Mouse (Mus musculus) intestine, postnatal 0 days (tissue): Measurements from ENCODE around the gene Olfr1234. TPM values are rescaled to one million over a fixed set of nuclear protein-coding genes. Genes with fewer than 3 reads are reported as not detected.

ENCODE experiments used
- ATAC-seq: fragments of 200-750 bp; cut with Nextera tagmentation; 2 replicates; pipeline ENCODE4 v1.8.0; 2017; ENCODE audit warnings: mild to moderate bottlenecking, moderate TSS enrichment, moderate library complexity
- H3K27ac ChIP-seq: fragments of 300-500 bp; sonication (generic); 2 replicates; pipeline ENCODE4 v1.5.1; 2014; ENCODE audit warnings: mild to moderate bottlenecking, low read depth, low read length, moderate library complexity
- H3K27me3 ChIP-seq: fragments of 300-500 bp; sonication (generic); replicated peaks from 2 replicates; pipeline ENCODE4 v1.6.1; 2014; ENCODE audit warnings: low read length, mixed read lengths; ENCODE audit not compliant: control insufficient read depth, insufficient read depth
- H3K36me3 ChIP-seq: fragments of 300-500 bp; sonication (generic); 2 replicates; pipeline ENCODE4 v1.6.1; 2014; ENCODE audit warnings: mild to moderate bottlenecking, moderate library complexity; ENCODE audit not compliant: control insufficient read depth, insufficient read depth
- H3K4me1 ChIP-seq: fragments of 300-500 bp; sonication (generic); replicated peaks from 2 replicates; pipeline ENCODE4 v1.6.1; 2014; ENCODE audit warnings: antibody characterized with exemption, low read length, mixed read lengths; ENCODE audit not compliant: control insufficient read depth, insufficient read depth
- H3K4me2 ChIP-seq: fragments of 300-500 bp; sonication (generic); replicated peaks from 2 replicates; pipeline ENCODE4 v1.6.1; 2014; ENCODE audit warnings: low read depth, mild to moderate bottlenecking, moderate library complexity
- H3K4me3 ChIP-seq: fragments of 300-500 bp; sonication (generic); 2 replicates; pipeline ENCODE4 v1.5.1; 2014; ENCODE audit warnings: low read depth, low read length
- H3K9ac ChIP-seq: fragments of 300-500 bp; sonication (generic); 2 replicates; pipeline ENCODE4 v1.6.1; 2014; ENCODE audit warnings: mild to moderate bottlenecking, low read depth, low read length
- H3K9me3 ChIP-seq: fragments of 300-500 bp; sonication (generic); 2 replicates; pipeline ENCODE4 v1.6.1; 2016; ENCODE audit warnings: mixed run types; ENCODE audit not compliant: control insufficient read depth
- CTCF ChIP-seq: sonication (generic); IDR thresholded peaks from 2 replicates; pipeline ENCODE4 v1.5.1; 2016; ENCODE audit warnings: low read depth, mild to moderate bottlenecking, control low read depth, antibody characterized with exemption, moderate library complexity
- WGBS: fragments of 180-500 bp; shearing (Covaris S2); extraction: QIAGEN DNeasy Blood & Tissue Kit; methylation state at CpG from one replicate; pipeline ENCODE4 v1.1.7; 2014; 5-methylcytosine and 5-hydroxymethylcytosine counted together
- polyA plus RNA-seq: library from polyadenylated mRNA; unstranded; fragments of >200 nt; fragmentation: Nextera tagmentation; extraction: Ambion mirVana; gene quantifications from 2 replicates; pipeline ENCODE4 v1.2.1, GENCODE M21; 2015

The Olfr1234 gene
- not detected in 2 replicates for polyA plus RNA-seq

GRCm38 (mm10) chr2:89364765-89365164, at the start of gene Olfr1234:
Gene Olfr1234 (minus strand): TSS chr2:89364865.
- no peak within 1 kb of the TSS for H3K4me2 ChIP-seq
- H3K36me3 ChIP-seq, result no peaks in the 10 kb centered on the region
- H3K27ac ChIP-seq, result no peak within 1 kb of the TSS
- no peaks in the 10 kb centered on the region for H3K9me3 ChIP-seq
- TF ChIP-seq CTCF, result no peak
- H3K4me1 ChIP-seq, result no peaks in the 10 kb centered on the region
- ATAC-seq, result no peak
- no peak within 1 kb of the TSS for H3K4me3 ChIP-seq
- 83% methylated on average over 4 of the region's 4 CpGs for WGBS
- no peaks in the 10 kb centered on the region for H3K27me3 ChIP-seq
- no peak within 1 kb of the TSS for H3K9ac ChIP-seq

- no peak for ATAC-seq
- no peak within 1 kb of the TSS for H3K27ac ChIP-seq
- no peak for TF ChIP-seq CTCF
Measured at GRCm38 (mm10) chr2:89409576-89409975, 44.9 kb upstream of the Olfr1234 start, which contains the start of gene Olfr1238. Gene Olfr1238 (minus strand): TSS chr2:89409676.

GRCm38 (mm10) chr2:89400882-89401281, 36.2 kb upstream of the Olfr1234 start:
- H3K27ac ChIP-seq, result no peak overlapping the region
- no peaks in the 10 kb centered on the region for H3K36me3 ChIP-seq
- H3K9ac ChIP-seq, result no peak overlapping the region
- no peaks in the 10 kb centered on the region for H3K27me3 ChIP-seq
- TF ChIP-seq CTCF, result no peak
- no peaks in the 10 kb centered on the region for H3K4me1 ChIP-seq
- H3K4me2 ChIP-seq, result no peak overlapping the region
- no peak for ATAC-seq
- no peaks in the 10 kb centered on the region for H3K9me3 ChIP-seq
- 38% methylated on average over 1 of the region's 1 CpGs for WGBS
- no peak overlapping the region for H3K4me3 ChIP-seq

More at GRCm38 (mm10) chr2:89409576-89409975, 44.9 kb upstream of the Olfr1234 start, which contains the start of gene Olfr1238:
- Histone ChIP-seq H3K9ac (no peak within 1 kb of the TSS), H3K4me3 (no peak within 1 kb of the TSS), H3K9me3 (no peaks in the 10 kb centered on the region), H3K4me2 (no peak within 1 kb of the TSS), H3K4me1 (no peaks in the 10 kb centered on the region), H3K27me3 (no peaks in the 10 kb centered on the region), H3K36me3 (no peaks in the 10 kb centered on the region)
- WGBS, result 91% methylated on average over 2 of the region's 2 CpGs

- Histone ChIP-seq H3K4me3 (no peak within 1 kb of the TSS), H3K36me3 (no peaks in the 10 kb centered on the region), H3K27me3 (no peaks in the 10 kb centered on the region), H3K4me1 (no peaks in the 10 kb centered on the region), H3K27ac (no peak within 1 kb of the TSS), H3K9me3 (no peaks in the 10 kb centered on the region), H3K9ac (no peak within 1 kb of the TSS), H3K4me2 (no peak within 1 kb of the TSS)
- no peak for TF ChIP-seq CTCF
- no peak for ATAC-seq
Measured at GRCm38 (mm10) chr2:89342298-89342697, 22.4 kb downstream of the Olfr1234 start, which contains the start of gene Olfr1233. Gene Olfr1233 (minus strand): TSS chr2:89342398.

- no peak for ATAC-seq
Measured at GRCm38 (mm10) chr2:89329575-89329974, 35.1 kb downstream of the Olfr1234 start, which contains the start of gene Olfr1232. Gene Olfr1232 (minus strand): TSS chr2:89329675.

More at GRCm38 (mm10) chr2:89329575-89329974, 35.1 kb downstream of the Olfr1234 start, which contains the start of gene Olfr1232:
- H3K4me1 ChIP-seq, result no peaks in the 10 kb centered on the region
- H3K4me3 ChIP-seq, result no peak within 1 kb of the TSS
- H3K9me3 ChIP-seq, result no peaks in the 10 kb centered on the region
- TF ChIP-seq CTCF, result no peak
- H3K36me3 ChIP-seq, result no peaks in the 10 kb centered on the region
- H3K9ac ChIP-seq, result no peak within 1 kb of the TSS
- no peak within 1 kb of the TSS for H3K4me2 ChIP-seq
- no peak within 1 kb of the TSS for H3K27ac ChIP-seq
- no peaks in the 10 kb centered on the region for H3K27me3 ChIP-seq

Other genes starting within 250 kb of the Olfr1234 start
- gene Olfr1221, start 247.6 kb downstream of the Olfr1234 start, polyA plus RNA-seq, result not detected in 2 replicates
- not detected in 2 replicates for gene Olfr1222, start 231.8 kb downstream of the Olfr1234 start, polyA plus RNA-seq
- gene Olfr1223, start 213.3 kb downstream of the Olfr1234 start, polyA plus RNA-seq, result not detected in 2 replicates
- gene Olfr1224-ps1, start 200.8 kb downstream of the Olfr1234 start, polyA plus RNA-seq, result not detected in 2 replicates
- not detected in 2 replicates for gene Olfr1225, start 190.2 kb downstream of the Olfr1234 start, polyA plus RNA-seq
- not detected in 2 replicates for gene Olfr1226, start 164.8 kb downstream of the Olfr1234 start, polyA plus RNA-seq
- gene Olfr1228, start 110.8 kb downstream of the Olfr1234 start, polyA plus RNA-seq, result not detected in 2 replicates
- gene Olfr1229, start 76.9 kb downstream of the Olfr1234 start, polyA plus RNA-seq, result not detected in 2 replicates
- not detected in 2 replicates for gene Olfr1230, start 67.6 kb downstream of the Olfr1234 start, polyA plus RNA-seq
- gene Olfr1231, start 57.8 kb downstream of the Olfr1234 start, polyA plus RNA-seq, result not detected in 2 replicates
- gene Olfr1232, start 35.2 kb downstream of the Olfr1234 start, polyA plus RNA-seq, result not detected in 2 replicates
- not detected in 2 replicates for gene Olfr1233, start 22.5 kb downstream of the Olfr1234 start, polyA plus RNA-seq
- gene Olfr1238, start 44.8 kb upstream of the Olfr1234 start, polyA plus RNA-seq, result not detected in 2 replicates
- gene Olfr1239, start 55.5 kb upstream of the Olfr1234 start, polyA plus RNA-seq, result not detected in 2 replicates
- gene Olfr1240, start 78.1 kb upstream of the Olfr1234 start, polyA plus RNA-seq, result not detected in 2 replicates
- not detected in 2 replicates for gene Olfr1241, start 122.3 kb upstream of the Olfr1234 start, polyA plus RNA-seq
- not detected in 2 replicates for gene Olfr1242, start 133.5 kb upstream of the Olfr1234 start, polyA plus RNA-seq
- not detected in 2 replicates for gene Olfr1243, start 166.6 kb upstream of the Olfr1234 start, polyA plus RNA-seq
- not detected in 2 replicates for gene Olfr1245, start 213.6 kb upstream of the Olfr1234 start, polyA plus RNA-seq
- not detected in 2 replicates for gene Olfr1246, start 228.3 kb upstream of the Olfr1234 start, polyA plus RNA-seq
- gene Olfr1247, start 249.3 kb upstream of the Olfr1234 start, polyA plus RNA-seq, result not detected in 2 replicates